ENCODE assay signal across 8 mouse cellular contexts in the genomic region with DNA sequence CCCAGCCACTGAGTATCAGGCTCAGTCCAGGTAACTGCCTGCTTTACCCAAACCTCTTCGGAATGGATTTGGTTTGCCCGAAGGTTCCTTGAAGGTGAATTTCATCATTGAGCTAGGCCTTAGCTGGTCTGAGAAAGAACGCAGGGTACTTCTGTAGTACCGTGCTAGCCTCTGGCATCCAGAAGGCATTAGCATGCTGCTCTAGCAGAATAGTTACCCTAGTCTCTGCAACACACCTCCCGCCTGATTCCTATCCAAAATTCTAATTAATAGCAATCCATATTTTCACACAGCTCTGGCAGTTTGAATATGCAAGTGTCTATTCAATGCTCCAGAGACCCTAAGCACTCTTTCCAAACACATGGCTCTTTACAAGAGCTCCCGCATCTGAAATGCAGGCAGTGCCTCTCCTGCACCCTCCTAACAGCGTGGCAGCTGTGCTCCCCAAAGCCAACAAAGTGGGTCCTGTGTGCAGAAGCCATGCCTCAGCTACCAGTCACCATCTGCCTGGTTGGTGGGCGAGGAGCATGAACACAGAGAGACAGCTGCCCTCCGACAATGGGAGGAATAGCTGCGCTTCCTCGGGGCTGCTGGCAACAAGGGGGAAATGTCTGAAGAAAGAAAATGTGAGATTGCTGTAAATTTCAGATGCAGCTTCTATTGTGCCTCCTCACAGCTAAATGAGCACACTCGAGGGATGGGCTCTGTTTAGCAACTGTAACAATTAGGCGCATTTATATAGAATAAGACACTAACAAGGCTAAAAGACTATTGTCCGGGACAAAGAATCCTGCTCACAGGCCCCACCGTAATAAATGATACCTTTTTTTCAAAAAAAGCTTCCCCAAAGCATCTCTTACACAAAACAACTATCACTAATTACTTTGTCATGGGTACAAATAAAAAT.
DNase-seq lines count a peak whose midpoint lies in the region; ATAC-seq and TF ChIP-seq lines count a peak whose summit lies in the region.

No protein-coding gene starts in this region.

- ATAC-seq in forebrain, embryonic 12.5 days (ENCODE audit: low FRiP score), result peak; percentile 83
- ATAC-seq in neural tube, embryonic 12.5 days (ENCODE audit: low FRiP score, low read depth), result peak; percentile 74; the same call in 1 of the 2 replicates
- ATAC-seq in cerebellum, adult (ENCODE audit: insufficient number of reproducible peaks, low FRiP score, low TSS enrichment), result no peak
- ATAC-seq in liver, postnatal 0 days, result no peak

- peak overlapping the region; percentile 80 for H3K27ac ChIP-seq in forebrain, embryonic 12.5 days
- no peak overlapping the region for H3K27ac ChIP-seq in neural tube, embryonic 12.5 days
- no peak overlapping the region for H3K27ac ChIP-seq in liver, postnatal 0 days (ENCODE audit: low read depth)

- H3K27me3 ChIP-seq in forebrain, embryonic 12.5 days, result no peaks in the 10 kb centered on the region
- H3K27me3 ChIP-seq in neural tube, embryonic 12.5 days (replicated peaks), result no peaks in the 10 kb centered on the region
- no peaks in the 10 kb centered on the region for H3K27me3 ChIP-seq in liver, postnatal 0 days (ENCODE audit: insufficient read depth, low read length)

- DNase-seq in heart, adult 11 months, result peak; percentile 35
- no peak for DNase-seq in heart, postnatal 10 days
- peak; percentile 73 to 79 for DNase-seq in layer of hippocampus, adult 18-20 months (ENCODE audit: low spot score in 2 of 2)
- no peak for DNase-seq in liver, postnatal 0 days
- DNase-seq in gastrocnemius, postnatal 25 days, result no peak

- TF ChIP-seq EP300 in liver, postnatal 0 days (IDR thresholded peaks at IDR 0.05; ENCODE audit: low read depth), result no peak

- H3K4me3 ChIP-seq in forebrain, embryonic 12.5 days (replicated peaks), result no peak overlapping the region
- no peak overlapping the region for H3K4me3 ChIP-seq in neural tube, embryonic 12.5 days
- H3K4me3 ChIP-seq in liver, postnatal 0 days (ENCODE audit: low read depth, low read length), result no peak overlapping the region

- H3K36me3 ChIP-seq in forebrain, embryonic 12.5 days (replicated peaks), result no peaks in the 10 kb centered on the region
- H3K36me3 ChIP-seq in neural tube, embryonic 12.5 days, result no peaks in the 10 kb centered on the region
- no peaks in the 10 kb centered on the region for H3K36me3 ChIP-seq in liver, postnatal 0 days (replicated peaks; ENCODE audit: insufficient read depth, low read length)

- no peaks in the 10 kb centered on the region for H3K9me3 ChIP-seq in forebrain, embryonic 12.5 days
- H3K9me3 ChIP-seq in neural tube, embryonic 12.5 days, result no peaks in the 10 kb centered on the region
- H3K9me3 ChIP-seq in liver, postnatal 0 days (ENCODE audit: low read length), result no peaks in the 10 kb centered on the region

- H3K9ac ChIP-seq in forebrain, embryonic 12.5 days, result no peak overlapping the region; the same call in 1 of the 2 replicates
- H3K9ac ChIP-seq in neural tube, embryonic 12.5 days, result no peak overlapping the region
- no peak overlapping the region for H3K9ac ChIP-seq in liver, postnatal 0 days (replicated peaks)

- TF ChIP-seq CTCF in liver, postnatal 0 days (IDR thresholded peaks at IDR 0.05; ENCODE audit: low read depth), result no peak

- H3K4me2 ChIP-seq in forebrain, embryonic 12.5 days, result no peak overlapping the region
- no peak overlapping the region for H3K4me2 ChIP-seq in neural tube, embryonic 12.5 days (replicated peaks)
- no peak overlapping the region for H3K4me2 ChIP-seq in liver, postnatal 0 days (ENCODE audit: low read depth, low read length)

- peaks cover 17% of the 10 kb centered on the region for H3K4me1 ChIP-seq in forebrain, embryonic 12.5 days
- H3K4me1 ChIP-seq in neural tube, embryonic 12.5 days, result peaks cover 11% of the 10 kb centered on the region; the same call in 1 of the 2 replicates
- H3K4me1 ChIP-seq in liver, postnatal 0 days (ENCODE audit: insufficient read depth), result peaks cover 7% of the 10 kb centered on the region; the same call in 1 of the 2 replicates

- intact Hi-C loops in heart, postnatal 10 days (cut with DNase I), result no loop called here

- WGBS in forebrain, embryonic 12.5 days, result 58% methylated on average over 15 of the region's 15 CpGs
- WGBS in neural tube, embryonic 12.5 days, result 52% methylated on average over 15 of the region's 15 CpGs
- 84% methylated on average over 15 of the region's 15 CpGs for WGBS in liver, postnatal 0 days (ENCODE audit: insufficient replicate concordance)

Comparison
In these comparisons a context has a peak if more than half of its experiments do, and no peak if none do; other contexts are left out.
1. DNase-seq: peak in heart, adult 11 months (single experiment) and layer of hippocampus, adult 18-20 months (2 of 2); none in heart, postnatal 10 days (0 of 2), liver, postnatal 0 days (single experiment) and gastrocnemius, postnatal 25 days (single experiment).
2. ATAC-seq: peak in forebrain, embryonic 12.5 days (single experiment) and neural tube, embryonic 12.5 days (single experiment); none in cerebellum, adult (single experiment) and liver, postnatal 0 days (single experiment).